Mouse (Mus musculus): ENCODE measurements around the gene Crybg2.

- TF ChIP-seq CTCF (IDR thresholded peaks at IDR 0.05; ENCODE audit: low read depth), result no peak
- TF ChIP-seq EP300 (optimal IDR thresholded peaks at IDR 0.05), result no peak
Measured at GRCm38 (mm10) chr4:134062561-134062960, 1.9 kb downstream of the Crybg2 start.

Measured in stomach, postnatal 0 days (tissue).